Mouse (Mus musculus) intestine, embryonic 16.5 days (tissue): ENCODE measurements around the gene Padi2. TPM values are rescaled to one million over a fixed set of nuclear protein-coding genes. Genes with fewer than 3 reads are reported as not detected.

ENCODE experiments used
- ATAC-seq: fragments of 200-750 bp; cut with Nextera tagmentation; 2 replicates; pipeline ENCODE4 v1.8.0; 2017; ENCODE audit warnings: moderate TSS enrichment, moderate library complexity
- H3K27ac ChIP-seq: fragments of 300-500 bp; sonication (generic); 2 replicates; pipeline ENCODE4 v1.5.1; 2014; ENCODE audit warnings: mild to moderate bottlenecking, low read length
- H3K27me3 ChIP-seq: fragments of 300-500 bp; sonication (generic); replicated peaks from 2 replicates; pipeline ENCODE4 v1.6.1; 2014; ENCODE audit warnings: low read length, control low read depth, mixed read lengths; ENCODE audit not compliant: control insufficient read depth, insufficient read depth
- H3K36me3 ChIP-seq: fragments of 300-500 bp; sonication (generic); 2 replicates; pipeline ENCODE4 v1.6.1; 2014; ENCODE audit warnings: low read length, control low read depth; ENCODE audit not compliant: control insufficient read depth, insufficient read depth
- H3K4me1 ChIP-seq: fragments of 300-500 bp; sonication (generic); 2 replicates; pipeline ENCODE4 v1.6.1; 2014; ENCODE audit warnings: low read length, control low read depth, mixed read lengths; ENCODE audit not compliant: control insufficient read depth, insufficient read depth
- H3K4me2 ChIP-seq: fragments of 300-500 bp; sonication (generic); 2 replicates; pipeline ENCODE4 v1.6.1; 2014; ENCODE audit warnings: low read depth, low read length, control low read depth
- H3K4me3 ChIP-seq: fragments of 300-500 bp; sonication (generic); 2 replicates; pipeline ENCODE4 v1.5.1; 2014; ENCODE audit warnings: mild to moderate bottlenecking, low read length
- H3K9ac ChIP-seq: fragments of 300-500 bp; sonication (generic); 2 replicates; pipeline ENCODE4 v1.6.1; 2014; ENCODE audit warnings: low read depth, low read length
- H3K9me3 ChIP-seq: fragments of 300-500 bp; sonication (generic); 2 replicates; pipeline ENCODE4 v1.6.1; 2016; ENCODE audit warnings: low read length, control low read depth; ENCODE audit not compliant: control insufficient read depth
- whole genome bisulfite sequencing: fragments of 180-500 bp; shearing (Covaris S2); extraction: QIAGEN DNeasy Blood & Tissue Kit; methylation state at CpG from one replicate; pipeline ENCODE4 v1.1.7; 2014; 5-methylcytosine and 5-hydroxymethylcytosine counted together
- polyA plus RNA-seq: library from polyadenylated mRNA; unstranded; fragments of >200 nt; fragmentation: Nextera tagmentation; extraction: Ambion mirVana; gene quantifications from 2 replicates; pipeline ENCODE4 v1.2.1, GENCODE M21; 2015

Gene Padi2
- polyA plus RNA-seq, 1 experiment from 2014 or later, result 3.0 TPM

GRCm38 (mm10) chr4:140983442-140983841, 77.3 kb downstream of the Padi2 start:
- peaks cover 12% of the 10 kb centered on the region for H3K36me3 ChIP-seq
- H3K4me1 ChIP-seq, result peaks cover 22% of the 10 kb centered on the region
- peak overlapping the region; percentile 48; the same call in 1 of the 2 replicates for H3K9ac ChIP-seq
- peak; percentile 78 for ATAC-seq
- peak overlapping the region; percentile 70 for H3K27ac ChIP-seq
- WGBS, result 4% methylated on average over 9 of the region's 9 CpGs
- no peaks in the 10 kb centered on the region for H3K9me3 ChIP-seq
- no peak overlapping the region for H3K4me3 ChIP-seq
- H3K4me2 ChIP-seq, result 0 out of 2 replicates have a peak overlapping the region, but pooled peaks have one; percentile 7
- H3K27me3 ChIP-seq, result no peaks in the 10 kb centered on the region

DNA sequence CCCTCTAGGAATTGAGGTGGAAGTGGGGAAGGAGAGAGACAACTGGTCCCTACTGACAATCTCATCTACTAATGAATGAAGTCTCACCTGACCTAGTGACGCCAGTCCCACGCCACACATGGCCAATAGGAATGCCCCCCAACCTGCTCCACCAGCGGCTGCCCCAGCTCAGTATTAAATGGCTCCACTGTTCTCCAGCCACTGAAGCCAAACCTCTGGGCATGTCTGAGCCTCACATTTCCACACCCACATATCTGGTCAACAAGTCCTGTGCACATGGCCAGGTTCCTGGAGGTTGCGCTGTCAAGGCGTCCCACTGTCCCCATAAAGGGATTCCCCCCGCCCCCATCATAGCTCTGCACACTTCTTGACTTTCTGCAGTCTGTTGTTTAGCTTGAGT, 78.4 kb downstream of the Padi2 start:
- Histone ChIP-seq H3K4me1 (peaks cover 25% of the 10 kb centered on the region), H3K27ac (no peak overlapping the region), H3K9ac (no peak overlapping the region), H3K4me3 (no peak overlapping the region), H3K4me2 (no peak overlapping the region), H3K9me3 (no peaks in the 10 kb centered on the region), H3K36me3 (peaks cover 4% of the 10 kb centered on the region), H3K27me3 (no peaks in the 10 kb centered on the region)
- no peak for ATAC-seq
- 84% methylated on average over 6 of the region's 6 CpGs for WGBS

GRCm38 (mm10) chr4:140986024-140986710, 80.0 kb downstream of the Padi2 start:
- peak overlapping the region; percentile 86 for H3K9ac ChIP-seq
- H3K9me3 ChIP-seq, result no peaks in the 10 kb centered on the region
- H3K4me3 ChIP-seq, result peak overlapping the region; percentile 91
- H3K4me2 ChIP-seq, result peak overlapping the region; percentile 89
- peak; percentile 27; the same call in 1 of the 2 replicates for ATAC-seq
- H3K36me3 ChIP-seq, result no peaks in the 10 kb centered on the region
- no peaks in the 10 kb centered on the region for H3K27me3 ChIP-seq
- no peak overlapping the region for H3K27ac ChIP-seq
- 30% methylated on average over 15 of the region's 15 CpGs for WGBS
- H3K4me1 ChIP-seq, result peaks cover 25% of the 10 kb centered on the region

GRCm38 (mm10) chr4:140986711-140987395, 80.7 kb downstream of the Padi2 start, which contains the start of gene Atp13a2:
Atp13a2 (plus strand) TSS chr4:140986873.
- WGBS, result under 1% methylated on average over 58 of the region's 58 CpGs
- no peaks in the 10 kb centered on the region for H3K9me3 ChIP-seq
- H3K4me2 ChIP-seq, result peak within 1 kb of the TSS; percentile 89
- ATAC-seq, result peak; percentile 83
- H3K9ac ChIP-seq, result peak within 1 kb of the TSS; percentile 86
- peak within 1 kb of the TSS; percentile 91 for H3K4me3 ChIP-seq
- peak within 1 kb of the TSS; percentile 27; the same call in 1 of the 2 replicates for H3K27ac ChIP-seq
- no peaks in the 10 kb centered on the region for H3K36me3 ChIP-seq
- peaks cover 25% of the 10 kb centered on the region for H3K4me1 ChIP-seq
- no peaks in the 10 kb centered on the region for H3K27me3 ChIP-seq

- H3K9ac ChIP-seq, result peak overlapping the region; percentile 86
- peak overlapping the region; percentile 91 for H3K4me3 ChIP-seq
- H3K4me2 ChIP-seq, result peak overlapping the region; percentile 89
- ATAC-seq, result no peak
- H3K4me1 ChIP-seq, result peaks cover 25% of the 10 kb centered on the region
- no peaks in the 10 kb centered on the region for H3K9me3 ChIP-seq
- H3K27me3 ChIP-seq, result no peaks in the 10 kb centered on the region
- WGBS, result 24% methylated on average over 7 of the region's 7 CpGs
- no peak overlapping the region; the same call in 1 of the 2 replicates for H3K27ac ChIP-seq
- no peaks in the 10 kb centered on the region for H3K36me3 ChIP-seq
These were observed 81.3 kb downstream of the Padi2 start for GRCm38 (mm10) chr4:140987476-140987875.

DNA sequence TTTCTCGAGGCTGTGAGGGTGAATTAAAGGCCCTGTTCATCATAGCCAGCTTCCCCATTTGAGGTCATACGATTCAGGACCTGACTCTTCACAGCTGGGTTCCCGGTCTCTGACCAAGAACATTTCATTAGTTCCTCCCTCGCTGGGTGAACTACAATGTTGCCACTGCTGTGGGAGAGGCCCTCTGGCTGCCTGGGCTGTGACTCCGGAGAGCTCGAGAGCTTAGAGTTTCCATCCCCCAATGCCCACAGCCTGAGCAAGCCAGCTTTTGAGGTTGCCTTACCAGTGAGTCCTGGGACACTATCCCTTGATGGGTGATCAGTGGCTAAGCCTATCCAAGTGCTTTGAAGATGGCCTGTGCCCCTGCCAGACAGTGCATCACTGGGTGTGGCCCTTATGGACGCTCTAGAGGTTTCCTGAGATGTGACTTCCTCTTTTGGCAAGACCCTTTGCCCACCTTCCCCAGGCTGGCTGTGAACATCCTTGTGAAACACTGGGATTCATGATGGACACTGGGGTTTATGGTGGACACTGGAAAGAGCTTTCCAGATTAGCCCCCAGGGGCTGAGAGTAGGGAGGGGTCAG, 82.7 kb downstream of the Padi2 start:
- H3K9ac ChIP-seq, result 0 out of 2 replicates have a peak overlapping the region, but pooled peaks have one; percentile 6
- H3K27me3 ChIP-seq, result no peaks in the 10 kb centered on the region
- H3K27ac ChIP-seq, result no peak overlapping the region
- H3K4me3 ChIP-seq, result no peak overlapping the region
- H3K4me2 ChIP-seq, result no peak overlapping the region
- WGBS, result 70% methylated on average over 7 of the region's 7 CpGs
- ATAC-seq, result no peak
- H3K9me3 ChIP-seq, result no peaks in the 10 kb centered on the region
- H3K4me1 ChIP-seq, result peaks cover 16% of the 10 kb centered on the region
- H3K36me3 ChIP-seq, result no peaks in the 10 kb centered on the region

DNA sequence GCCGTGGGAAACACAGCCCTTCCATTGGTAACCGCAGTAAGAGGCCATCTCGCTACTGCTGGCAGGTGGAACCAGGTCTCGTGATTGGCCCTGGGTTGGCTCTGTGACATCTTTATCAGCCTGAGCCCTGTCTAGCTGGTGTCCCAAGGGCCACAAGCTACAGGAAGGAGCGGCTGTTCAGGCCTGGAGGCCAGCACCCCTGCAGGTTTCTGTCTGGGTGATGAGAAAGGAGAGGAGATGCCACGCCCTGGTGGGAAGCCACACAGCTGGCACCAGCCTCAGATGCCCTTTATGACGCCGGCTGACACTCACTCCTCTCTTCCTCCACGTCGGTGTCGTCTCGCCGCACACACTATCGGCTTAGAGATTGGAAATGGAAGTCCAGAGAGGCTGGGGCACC, 83.3 kb downstream of the Padi2 start:
- Histone ChIP-seq H3K27me3 (no peaks in the 10 kb centered on the region), H3K9ac (0 out of 2 replicates have a peak overlapping the region, but pooled peaks have one; percentile 6), H3K4me1 (peaks cover 16% of the 10 kb centered on the region), H3K27ac (no peak overlapping the region), H3K9me3 (no peaks in the 10 kb centered on the region), H3K4me2 (no peak overlapping the region), H3K36me3 (peaks cover 5% of the 10 kb centered on the region; the same call in 1 of the 2 replicates), H3K4me3 (no peak overlapping the region)
- no peak for ATAC-seq
- 87% methylated on average over 14 of the region's 14 CpGs for WGBS

- H3K36me3 ChIP-seq, result peaks cover 23% of the 10 kb centered on the region
- H3K27me3 ChIP-seq, result no peaks in the 10 kb centered on the region
These were observed 86.1 kb downstream of the Padi2 start for GRCm38 (mm10) chr4:140992215-140992614.

DNA sequence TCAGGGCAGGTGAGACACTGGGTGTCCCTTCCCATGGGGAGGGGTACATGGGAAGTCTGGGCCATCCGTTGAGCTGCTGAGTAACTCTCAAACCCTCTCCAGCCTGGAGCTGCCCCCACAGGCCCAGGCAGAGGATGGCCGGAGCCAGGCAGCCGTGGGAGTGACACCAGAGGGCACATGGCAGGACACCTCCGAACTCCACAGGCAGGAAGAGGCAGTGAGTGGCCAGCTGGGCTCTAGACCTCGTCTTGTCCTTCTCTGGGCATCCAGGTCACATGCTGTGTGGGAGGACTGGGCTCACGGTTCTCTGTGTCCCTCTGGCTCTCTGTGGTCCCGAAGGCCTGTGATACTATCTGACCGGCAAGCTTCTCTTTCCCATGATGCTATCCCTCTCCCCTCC, 87.7 kb downstream of the Padi2 start:
- no peaks in the 10 kb centered on the region for H3K9me3 ChIP-seq
- peaks cover 28% of the 10 kb centered on the region for H3K36me3 ChIP-seq
- WGBS, result 82% methylated on average over 8 of the region's 8 CpGs
- no peak overlapping the region for H3K9ac ChIP-seq
- ATAC-seq, result no peak
- peaks cover 1% of the 10 kb centered on the region; the same call in 1 of the 2 replicates for H3K4me1 ChIP-seq
- no peak overlapping the region for H3K27ac ChIP-seq
- no peak overlapping the region for H3K4me3 ChIP-seq
- no peaks in the 10 kb centered on the region for H3K27me3 ChIP-seq
- H3K4me2 ChIP-seq, result no peak overlapping the region

More at GRCm38 (mm10) chr4:140992215-140992614, 86.1 kb downstream of the Padi2 start:
- H3K9me3 ChIP-seq, result no peaks in the 10 kb centered on the region
- H3K4me3 ChIP-seq, result no peak overlapping the region
- no peak overlapping the region for H3K27ac ChIP-seq
- H3K4me2 ChIP-seq, result no peak overlapping the region
- H3K4me1 ChIP-seq, result peaks cover 11% of the 10 kb centered on the region
- H3K9ac ChIP-seq, result no peak overlapping the region
- WGBS, result 90% methylated on average over 20 of the region's 20 CpGs
- ATAC-seq, result no peak
